Mouse (Mus musculus) T-cell, adult 2 months (primary cell): ENCODE results near the gene Olfr395.
"Not testable (repeated sequence)": the region's sequence is repeated elsewhere in the genome, so short reads cannot be mapped to it uniquely, and the experiment has no call there.

Experiments
- DNase-seq: peaks from one replicate; pipeline ENCODE4 v3.0.0; 2022; ENCODE audit warnings: low spot score

Olfr395 gene

DNA sequence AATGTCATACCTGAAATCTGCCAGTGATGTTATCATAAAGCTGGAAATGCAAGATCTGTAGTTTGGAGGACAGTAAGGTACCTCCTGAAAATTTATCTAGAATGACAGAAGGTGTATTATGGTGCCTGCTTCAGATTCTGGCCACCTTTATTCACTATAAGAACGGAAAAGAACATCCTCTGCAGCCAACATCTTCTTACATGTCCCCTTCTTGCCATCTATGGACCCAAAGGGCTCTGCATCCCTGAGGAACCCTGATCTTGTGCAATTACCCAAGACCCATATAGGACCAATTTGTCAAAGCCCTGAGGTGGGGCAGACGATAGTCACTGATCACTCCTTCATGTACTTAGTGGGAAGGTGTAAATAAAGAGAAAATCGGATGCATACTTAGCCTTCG lies at the start of gene Olfr395:
TSS of gene Olfr395 (minus strand) at position 101 of the 400 bp plus-strand sequence.
- not testable (repeated sequence) for DNase-seq

DNA sequence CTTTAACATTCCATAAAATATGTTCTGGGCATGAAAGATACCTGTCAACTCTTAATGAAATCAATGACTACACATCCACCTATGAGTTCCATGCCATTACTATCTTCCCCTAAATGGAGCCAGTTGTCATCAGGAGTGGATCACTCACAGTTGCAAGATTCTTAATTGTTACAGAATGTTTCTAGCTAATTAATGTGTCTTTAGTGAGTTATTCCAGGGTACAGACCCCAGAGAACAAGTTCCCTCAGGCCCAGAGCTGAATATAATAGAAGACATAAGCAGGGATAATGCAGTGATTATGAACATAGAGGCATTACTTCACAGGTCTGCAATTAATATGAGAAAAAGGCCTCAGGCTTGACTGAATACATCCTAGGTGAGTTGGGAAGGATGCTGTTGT lies 27.3 kb upstream of the Olfr395 start, which contains the start of gene Olfr23:
TSS of gene Olfr23 (plus strand) at position 301 of the 400 bp plus-strand sequence.
- DNase-seq = no peak

DNA sequence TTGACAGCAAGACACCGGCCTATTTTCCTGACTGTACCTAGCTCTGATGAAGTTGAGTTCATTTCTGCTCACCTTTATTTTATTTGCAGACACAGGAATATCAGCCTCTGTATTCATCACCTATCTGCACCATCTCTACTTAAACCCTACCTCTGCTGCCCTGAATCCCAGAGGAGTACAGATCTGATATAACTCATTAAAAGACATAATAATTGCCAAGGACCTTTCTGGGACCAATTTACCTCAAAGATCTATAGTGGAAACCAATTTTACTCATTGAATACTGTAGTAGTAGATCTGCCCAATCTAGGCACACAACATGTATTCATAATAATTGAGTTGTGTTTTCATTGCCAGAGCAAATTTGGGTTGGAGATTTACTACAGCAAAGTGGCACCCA lies 18.4 kb downstream of the Olfr395 start, which contains the start of gene Olfr394:
TSS of gene Olfr394 (minus strand) at position 101 of the 400 bp plus-strand sequence.
- DNase-seq = no peak
